Mouse (Mus musculus): ENCODE measurements at regions not wholly inside any gene's neighbourhood (a gene's known extent, or its start where the extent isn't known, plus 50 kb on each side); places are given as distances from the start of the nearest gene placed in this dataset.

GRCm38 (mm10) chr9:122655583-122655982, 91.6 kb upstream of the Topaz1 start:
- no peak overlapping the region for H3K4me3 ChIP-seq (ENCODE audit: low read length)
- H3K36me3 ChIP-seq (ENCODE audit: insufficient read depth, low read length), result no peaks in the 10 kb centered on the region
- no peaks in the 10 kb centered on the region for H3K9me3 ChIP-seq (ENCODE audit: low read length)
- H3K27me3 ChIP-seq (ENCODE audit: insufficient read depth, low read length), result no peaks in the 10 kb centered on the region
- H3K4me1 ChIP-seq (ENCODE audit: insufficient read depth, low read length), result no peaks in the 10 kb centered on the region
- no peak for TF ChIP-seq CTCF (IDR thresholded peaks at IDR 0.05; ENCODE audit: low read depth)
- WGBS, result 64% methylated on average over 17 of the region's 17 CpGs
- DNase-seq (ENCODE audit: low spot score), result no peak
- no peak overlapping the region for H3K9ac ChIP-seq (replicated peaks; ENCODE audit: low read length)
- ATAC-seq, result no peak
- H3K27ac ChIP-seq, result no peak overlapping the region
- no peak overlapping the region for H3K4me2 ChIP-seq (ENCODE audit: low read depth, low read length)

DNA sequence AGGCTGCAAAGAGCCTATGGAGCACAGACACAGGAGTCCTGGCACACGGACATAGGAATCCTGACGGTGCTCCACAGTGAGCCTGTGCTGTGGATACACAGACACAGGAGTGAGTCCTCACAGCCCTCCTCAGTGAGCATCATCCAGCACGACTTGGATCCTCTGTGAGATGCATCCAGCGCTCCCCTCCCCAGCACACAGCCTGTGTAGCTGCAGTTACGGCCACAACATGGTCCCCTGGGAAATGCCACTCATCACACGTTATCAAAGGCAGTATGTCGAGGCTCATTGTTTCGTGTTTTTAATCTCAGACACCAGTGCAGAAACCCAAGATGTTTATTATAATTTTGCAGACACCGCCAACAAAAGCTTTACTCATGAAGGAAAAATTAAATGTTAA, 87.1 kb upstream of the Topaz1 start:
- no peak overlapping the region for H3K4me3 ChIP-seq (ENCODE audit: low read length)
- WGBS, result 57% methylated on average over 9 of the region's 9 CpGs
- no peaks in the 10 kb centered on the region for H3K9me3 ChIP-seq (ENCODE audit: low read length)
- H3K36me3 ChIP-seq (ENCODE audit: insufficient read depth, low read length), result no peaks in the 10 kb centered on the region
- no peak overlapping the region for H3K27ac ChIP-seq
- ATAC-seq, result no peak
- no peak for DNase-seq (ENCODE audit: low spot score)
- H3K9ac ChIP-seq (replicated peaks; ENCODE audit: low read length), result no peak overlapping the region
- no peaks in the 10 kb centered on the region for H3K27me3 ChIP-seq (ENCODE audit: insufficient read depth, low read length)
- no peaks in the 10 kb centered on the region for H3K4me1 ChIP-seq (ENCODE audit: insufficient read depth, low read length)
- no peak overlapping the region for H3K4me2 ChIP-seq (ENCODE audit: low read depth, low read length)
- TF ChIP-seq CTCF (IDR thresholded peaks at IDR 0.05; ENCODE audit: low read depth), result no peak

GRCm38 (mm10) chr9:122666978-122667645, 80.0 kb upstream of the Topaz1 start:
- H3K9ac ChIP-seq (replicated peaks; ENCODE audit: low read length), result no peak overlapping the region
- H3K27me3 ChIP-seq (ENCODE audit: insufficient read depth, low read length), result no peaks in the 10 kb centered on the region
- no peaks in the 10 kb centered on the region for H3K4me1 ChIP-seq (ENCODE audit: insufficient read depth, low read length)
- H3K4me3 ChIP-seq (ENCODE audit: low read length), result no peak overlapping the region
- H3K9me3 ChIP-seq (ENCODE audit: low read length), result no peaks in the 10 kb centered on the region
- no peaks in the 10 kb centered on the region for H3K36me3 ChIP-seq (ENCODE audit: insufficient read depth, low read length)
- ATAC-seq (0 out of 2 replicates have a peak, but pooled peaks have one; percentile 47), DNase-seq (ENCODE audit: low spot score) (no peak)
- no peak for TF ChIP-seq CTCF (IDR thresholded peaks at IDR 0.05; ENCODE audit: low read depth)
- WGBS, result 17% methylated on average over 3 of the region's 5 CpGs
- H3K27ac ChIP-seq, result no peak overlapping the region
- no peak overlapping the region for H3K4me2 ChIP-seq (ENCODE audit: low read depth, low read length)

- Histone ChIP-seq H3K4me3 (ENCODE audit: low read length) (no peak overlapping the region), H3K9me3 (ENCODE audit: low read length) (no peaks in the 10 kb centered on the region), H3K4me2 (ENCODE audit: low read depth, low read length) (no peak overlapping the region), H3K27me3 (ENCODE audit: insufficient read depth, low read length) (no peaks in the 10 kb centered on the region), H3K9ac (replicated peaks; ENCODE audit: low read length) (no peak overlapping the region), H3K27ac (no peak overlapping the region), H3K4me1 (ENCODE audit: insufficient read depth, low read length) (no peaks in the 10 kb centered on the region), H3K36me3 (ENCODE audit: insufficient read depth, low read length) (no peaks in the 10 kb centered on the region)
- WGBS, result 50% methylated on average over 3 of the region's 3 CpGs
- no peak for TF ChIP-seq CTCF (IDR thresholded peaks at IDR 0.05; ENCODE audit: low read depth)
- no peak for ATAC-seq
- DNase-seq (ENCODE audit: low spot score), result no peak
Measured at GRCm38 (mm10) chr9:122667646-122667981, 79.5 kb upstream of the Topaz1 start.

DNA sequence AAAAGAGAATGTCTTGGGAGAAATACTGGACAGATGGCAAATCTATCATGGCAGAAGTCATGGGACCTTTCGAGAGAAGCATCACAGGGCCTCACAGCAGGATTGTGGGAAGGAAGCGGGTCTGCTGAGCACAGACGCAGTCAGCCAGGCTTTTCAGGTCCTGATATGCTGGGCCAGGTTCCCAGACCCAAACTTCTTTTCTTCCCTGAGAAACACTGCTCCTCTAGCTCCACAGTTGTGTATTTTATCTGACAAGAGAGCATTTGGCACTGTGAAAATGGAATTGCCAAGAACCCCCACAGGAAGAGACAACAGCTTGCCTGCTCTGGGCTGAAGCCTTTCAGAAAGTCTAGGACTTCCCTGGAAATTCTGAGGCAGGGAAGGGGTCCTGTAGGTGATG, 73.4 kb upstream of the Topaz1 start:
- H3K4me3 ChIP-seq (ENCODE audit: low read length), result no peak overlapping the region
- no peak for ATAC-seq
- no peak overlapping the region for H3K4me2 ChIP-seq (ENCODE audit: low read depth, low read length)
- H3K36me3 ChIP-seq (ENCODE audit: insufficient read depth, low read length), result peaks cover 5% of the 10 kb centered on the region; the same call in 1 of the 2 replicates
- H3K9me3 ChIP-seq (ENCODE audit: low read length), result no peaks in the 10 kb centered on the region
- DNase-seq (ENCODE audit: low spot score), result peak; percentile 13
- no peak overlapping the region for H3K9ac ChIP-seq (replicated peaks; ENCODE audit: low read length)
- no peaks in the 10 kb centered on the region; the same call in 1 of the 2 replicates for H3K27me3 ChIP-seq (ENCODE audit: insufficient read depth, low read length)
- 18% methylated on average over 3 of the region's 3 CpGs for WGBS
- H3K27ac ChIP-seq, result no peak overlapping the region
- no peaks in the 10 kb centered on the region for H3K4me1 ChIP-seq (ENCODE audit: insufficient read depth, low read length)
- no peak for TF ChIP-seq CTCF (IDR thresholded peaks at IDR 0.05; ENCODE audit: low read depth)

DNA sequence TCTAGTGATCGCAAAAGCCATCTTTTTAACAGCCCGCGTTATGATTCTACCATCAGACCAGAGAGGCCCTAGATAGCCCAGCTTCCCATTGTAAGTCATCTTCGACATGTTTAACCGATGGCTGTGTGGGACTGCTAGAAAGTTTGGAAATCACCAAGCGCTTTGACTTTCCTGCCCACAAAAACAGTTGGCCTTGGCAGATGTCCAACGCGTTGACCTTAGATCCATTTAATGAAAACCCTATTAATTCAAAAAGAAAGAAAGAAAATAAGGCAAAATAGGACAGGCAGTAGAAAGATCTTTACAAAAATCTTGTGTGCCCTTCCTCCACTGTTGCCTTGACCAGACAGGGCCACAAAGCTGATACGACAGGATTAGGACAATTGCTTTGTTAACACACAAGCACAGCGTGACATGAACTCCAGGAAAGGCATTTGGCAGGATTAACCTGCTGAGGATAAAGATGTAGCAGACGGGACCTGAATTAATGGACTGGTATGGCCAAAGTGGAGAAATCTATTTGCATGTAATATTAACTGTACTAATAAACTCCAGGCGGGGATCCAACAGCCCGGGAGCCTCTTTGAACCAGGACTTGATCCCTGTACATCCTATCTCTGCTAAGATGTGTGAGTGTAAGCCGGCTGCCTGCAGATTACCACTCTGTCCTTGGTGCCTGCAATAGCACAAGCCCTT, 69.0 kb upstream of the Topaz1 start:
- Histone ChIP-seq H3K4me2 (ENCODE audit: low read depth, low read length) (no peak overlapping the region), H3K27ac (no peak overlapping the region), H3K4me3 (ENCODE audit: low read length) (no peak overlapping the region), H3K9me3 (ENCODE audit: low read length) (no peaks in the 10 kb centered on the region), H3K27me3 (ENCODE audit: insufficient read depth, low read length) (no peaks in the 10 kb centered on the region; the same call in 1 of the 2 replicates), H3K9ac (replicated peaks; ENCODE audit: low read length) (no peak overlapping the region), H3K36me3 (ENCODE audit: insufficient read depth, low read length) (peaks cover 5% of the 10 kb centered on the region; the same call in 1 of the 2 replicates), H3K4me1 (ENCODE audit: insufficient read depth, low read length) (no peaks in the 10 kb centered on the region)
- 50% methylated on average over 14 of the region's 14 CpGs for WGBS
- peak; percentile 62 for DNase-seq (ENCODE audit: low spot score)
- no peak for ATAC-seq
- TF ChIP-seq CTCF (IDR thresholded peaks at IDR 0.05; ENCODE audit: low read depth), result no peak

DNA sequence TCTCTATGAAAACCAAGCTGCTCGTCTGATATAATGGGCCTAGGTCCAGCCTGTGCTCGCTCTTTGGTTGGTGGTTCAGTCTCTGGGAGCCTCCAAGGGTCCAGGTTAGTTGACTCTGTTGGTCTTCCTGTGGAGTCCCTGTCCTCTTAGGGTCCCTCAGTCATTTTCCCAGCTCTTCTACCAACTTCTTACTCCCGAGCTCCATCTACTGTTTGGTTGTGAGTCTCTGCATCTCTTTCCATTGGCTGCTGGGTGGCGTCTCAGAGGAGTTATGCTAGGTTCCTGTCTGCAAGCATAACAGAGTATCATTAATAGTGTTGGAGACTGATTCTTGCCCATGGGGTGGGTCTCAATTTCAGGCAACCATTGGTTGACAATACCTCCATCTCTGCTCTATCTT, 60.0 kb upstream of the Topaz1 start:
- H3K36me3 ChIP-seq (ENCODE audit: insufficient read depth, low read length), result no peaks in the 10 kb centered on the region
- H3K9ac ChIP-seq (replicated peaks; ENCODE audit: low read length), result no peak overlapping the region
- H3K4me3 ChIP-seq (ENCODE audit: low read length), result no peak overlapping the region
- no peak overlapping the region for H3K27ac ChIP-seq
- peak; percentile 72 for TF ChIP-seq CTCF (IDR thresholded peaks at IDR 0.05; ENCODE audit: low read depth)
- WGBS, result 17% methylated on average over 4 of the region's 4 CpGs
- H3K4me1 ChIP-seq (ENCODE audit: insufficient read depth, low read length), result no peaks in the 10 kb centered on the region
- ATAC-seq (0 out of 2 replicates have a peak, but pooled peaks have one; percentile 19), DNase-seq (ENCODE audit: low spot score) (peak; percentile 76)
- no peaks in the 10 kb centered on the region for H3K9me3 ChIP-seq (ENCODE audit: low read length)
- H3K4me2 ChIP-seq (ENCODE audit: low read depth, low read length), result no peak overlapping the region
- no peaks in the 10 kb centered on the region for H3K27me3 ChIP-seq (ENCODE audit: insufficient read depth, low read length)

Measured in hindbrain, postnatal 0 days (tissue).